Mouse (Mus musculus) gastrocnemius, adult 8-10 months (tissue): ENCODE results near the gene Gm5936. TPM values are rescaled to one million over a fixed set of nuclear protein-coding genes. Genes with fewer than 3 reads are reported as not detected.
"Not testable (repeated sequence)": the region's sequence is repeated elsewhere in the genome, so short reads cannot be mapped to it uniquely, and the experiment has no call there.

Experiments
- DNase-seq, 2 experiments: peaks; one replicate each; pipeline ENCODE4 v3.0.0; 2022; ENCODE audit warnings: low spot score in 2 of 2
- total RNA-seq, 4 experiments: library from RNA; stranded (reverse); gene quantifications; 2 replicates each; pipeline ENCODE4 v1.2.4; 2022

The Gm5936 gene
- total RNA-seq, result not detected

DNA sequence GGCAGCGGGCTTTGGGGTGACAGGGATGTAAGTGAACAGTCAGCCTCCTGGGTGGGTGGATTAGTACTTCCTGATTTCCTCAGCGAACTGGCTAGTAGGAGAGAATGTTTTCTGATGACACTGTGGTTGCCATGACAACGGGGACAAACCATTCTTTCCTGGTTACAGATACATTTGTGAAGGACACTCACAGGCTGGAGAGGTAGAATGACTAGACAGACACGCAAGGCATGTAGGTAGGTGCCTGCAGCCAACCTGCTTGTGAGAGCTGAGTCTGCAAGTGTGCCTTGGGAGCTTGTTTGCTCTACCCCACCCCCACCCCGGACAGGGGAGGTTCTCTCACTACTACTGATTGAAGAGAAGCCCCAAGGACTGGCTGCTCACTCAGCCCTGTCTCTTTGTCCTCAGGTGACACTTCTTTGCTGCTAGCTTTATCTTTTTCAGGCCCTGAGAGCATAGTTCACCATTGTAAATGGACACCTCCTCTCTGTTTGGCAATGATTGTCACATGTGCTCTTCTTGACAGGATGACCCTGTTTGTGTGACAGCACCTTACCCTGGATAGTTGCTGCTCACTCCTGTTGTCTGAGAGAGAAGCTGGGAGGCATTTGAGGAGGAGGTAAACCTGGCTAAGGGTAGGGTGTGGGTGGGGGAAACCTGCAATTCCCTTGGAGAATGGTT lies at the start of gene Gm5936:
Gene Gm5936, plus strand, starts transcription at position 355 of the 681 bp plus-strand sequence.
- not testable (repeated sequence) for DNase-seq

DNA sequence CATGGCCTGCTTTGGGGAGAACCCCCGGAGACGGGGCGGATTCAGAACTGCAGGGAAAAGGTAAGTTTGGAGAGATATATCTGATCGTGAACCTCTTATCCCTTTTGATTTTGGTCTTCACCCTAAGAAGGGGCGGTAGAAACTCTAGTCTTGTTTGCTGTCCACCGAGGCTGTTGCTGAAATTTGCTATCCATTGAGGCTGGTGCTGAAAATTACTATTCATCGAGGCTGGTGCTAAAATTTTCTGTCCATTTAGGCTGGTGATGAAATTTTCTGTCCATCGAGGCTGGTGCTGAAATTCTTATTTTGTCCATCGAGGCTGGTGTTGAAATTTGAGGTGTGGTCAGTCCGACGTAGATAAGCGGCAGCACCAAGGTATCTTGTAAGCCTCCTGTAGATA lies 19.1 kb downstream of the Gm5936 start:
- not testable (repeated sequence) for DNase-seq

DNA sequence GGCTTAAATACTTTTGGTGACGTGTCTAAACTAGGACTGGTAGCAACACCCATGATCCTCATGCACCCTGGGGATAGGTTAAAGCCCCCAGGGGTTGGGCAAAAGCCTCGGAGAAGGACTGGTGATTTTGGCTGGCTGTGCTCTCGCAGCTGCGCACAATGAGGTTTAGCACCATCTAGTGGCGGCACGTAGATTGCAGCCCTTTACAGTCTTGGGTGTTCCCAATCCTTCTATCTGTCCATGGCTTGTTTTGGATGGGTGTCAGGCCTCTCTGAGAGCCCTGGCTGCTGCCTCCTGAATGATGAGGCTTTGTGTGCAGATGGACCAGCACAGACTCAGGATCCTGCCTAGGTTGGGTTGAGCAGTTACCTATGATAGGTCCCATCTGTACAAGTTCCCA lies 43.1 kb downstream of the Gm5936 start:
- DNase-seq, result peak; percentile 12 to 29

Other genes starting within 250 kb of the Gm5936 start
- not detected for gene Olfr1325, start 244.5 kb upstream of the Gm5936 start, total RNA-seq
- gene Gm5640, start 191.6 kb upstream of the Gm5936 start, total RNA-seq, result not detected
- gene Gm6890, start 96.3 kb upstream of the Gm5936 start, total RNA-seq, result not detected
- gene Gab3, start 248.3 kb downstream of the Gm5936 start, total RNA-seq, result under 1 TPM; 0.34 to 0.94 (median 0.58) TPM